Mouse (Mus musculus) adrenal gland, adult 2 months (tissue): ENCODE measurements around the gene Ndufb10. TPM values are rescaled to one million over a fixed set of nuclear protein-coding genes. Genes with fewer than 3 reads are reported as not detected.

Experiments used
- DNase-seq: peaks from one replicate; pipeline ENCODE4 v3.0.0; 2021
- polyA plus RNA-seq: library from polyadenylated mRNA; depleted of rRNA; stranded (reverse); fragments of >200 nt; gene quantifications from 2 replicates; pipeline ENCODE4 v1.2.3, GENCODE M21; 2012
- total RNA-seq, 2 experiments: library from RNA; stranded (reverse); gene quantifications; 2 replicates each; pipeline ENCODE4 v1.2.3; 2021

Ndufb10 gene
- total and polyA plus RNA-seq, 3 experiments = 242 to 306 (median 277) TPM

DNA sequence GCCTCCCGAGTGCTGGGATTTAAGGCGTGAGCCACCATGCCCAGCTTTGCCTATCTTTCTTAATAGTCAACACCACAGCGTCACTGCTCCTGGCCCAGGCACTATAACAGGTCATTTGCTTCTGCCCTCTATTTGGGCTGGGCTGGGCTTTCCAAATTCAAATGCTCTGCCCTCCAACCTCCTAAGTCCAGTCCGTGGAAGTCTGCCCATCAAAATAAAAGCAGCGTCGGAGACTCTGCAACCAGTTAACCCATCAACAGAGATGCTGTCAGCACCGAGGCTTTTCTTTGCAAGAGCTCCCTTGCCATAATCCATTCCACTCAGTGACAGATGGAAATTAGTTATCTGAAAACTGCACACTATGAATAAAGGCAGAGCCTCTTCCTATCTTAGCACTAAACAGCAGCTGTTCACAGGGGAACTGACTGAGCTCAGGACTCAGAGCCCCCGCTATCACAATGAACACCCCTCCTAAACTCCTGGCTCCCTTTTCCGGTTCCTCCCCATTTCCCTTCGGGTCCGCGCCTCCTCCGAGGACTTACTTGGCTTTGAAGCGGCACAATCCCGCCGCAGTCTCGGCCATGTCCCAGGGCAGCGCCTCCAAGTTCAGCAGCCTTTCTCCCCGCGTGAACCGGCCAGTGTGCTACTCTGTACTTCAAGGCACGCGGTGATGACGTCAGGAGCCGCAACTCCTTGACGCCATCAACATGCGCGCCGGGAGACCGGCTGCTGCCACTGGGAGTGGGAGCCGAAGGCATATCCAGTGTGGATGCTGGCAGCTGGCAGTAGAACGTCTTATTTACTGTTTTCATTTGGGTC is 17.1 kb downstream of the Ndufb10 start, which contains the start of gene Tbl3:
Gene Tbl3 (minus strand): TSS at position 679 of the 819 bp plus-strand sequence.
- DNase-seq = peak; percentile 95

DNA sequence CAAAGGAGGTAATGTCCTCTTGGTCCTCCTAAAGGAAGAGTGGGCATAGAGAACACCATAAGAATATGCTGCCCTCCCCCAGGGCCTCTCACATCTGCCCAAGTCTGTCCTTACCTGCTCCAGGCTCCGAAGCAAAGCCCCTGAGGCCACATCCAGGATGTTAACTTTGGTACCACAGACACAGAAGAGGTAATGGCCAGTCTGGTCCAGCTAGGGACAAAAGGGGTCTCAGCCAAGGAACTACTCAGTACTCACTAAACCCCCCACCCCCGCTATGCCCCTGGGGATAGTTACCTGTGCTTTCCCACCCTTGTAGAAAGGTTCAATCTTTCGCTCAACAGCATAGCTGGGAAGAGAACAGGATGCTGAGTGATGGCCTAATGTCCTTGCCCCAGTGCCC is 18.5 kb downstream of the Ndufb10 start:
- DNase-seq = no peak

DNA sequence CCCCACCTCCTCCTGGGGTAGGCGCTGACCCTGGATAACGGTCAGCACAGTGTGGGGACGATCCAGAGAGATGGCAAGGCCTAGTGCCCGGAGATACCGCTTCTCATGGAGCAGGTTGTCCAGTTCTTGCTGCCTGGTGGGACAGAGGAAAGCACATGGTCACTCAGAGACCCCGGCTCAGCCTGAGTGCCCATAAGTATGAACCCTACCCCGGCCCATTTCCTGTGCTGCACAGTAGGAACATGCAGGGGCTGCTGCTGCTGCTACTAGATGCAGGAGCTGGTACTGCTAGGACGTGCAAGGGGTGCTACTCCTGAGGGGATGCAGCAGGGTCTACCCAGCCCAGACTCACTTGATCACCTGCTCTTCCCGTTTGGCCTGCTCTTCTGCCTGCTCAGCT is 23.0 kb downstream of the Ndufb10 start:
- no peak for DNase-seq

DNA sequence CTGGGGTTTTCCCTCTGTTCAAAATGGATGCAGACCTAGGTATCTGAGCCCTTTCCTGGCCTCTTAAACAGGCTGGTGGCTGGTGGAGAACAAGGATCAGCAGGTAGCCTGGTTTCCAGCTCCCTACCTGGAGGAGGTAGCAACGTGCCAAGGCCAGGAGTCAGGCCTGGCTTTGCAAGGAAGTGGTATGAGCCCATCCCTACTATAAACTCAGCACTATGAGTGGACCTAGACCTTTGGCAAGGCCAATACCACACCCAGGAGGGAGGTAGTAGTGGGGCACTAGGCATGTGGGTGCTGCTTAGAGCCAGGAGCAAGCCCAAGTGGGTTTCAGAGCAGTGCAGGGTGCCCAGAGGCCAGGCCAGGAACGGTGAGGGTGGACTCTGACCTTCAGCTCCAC is 24.8 kb downstream of the Ndufb10 start:
- DNase-seq = no peak

DNA sequence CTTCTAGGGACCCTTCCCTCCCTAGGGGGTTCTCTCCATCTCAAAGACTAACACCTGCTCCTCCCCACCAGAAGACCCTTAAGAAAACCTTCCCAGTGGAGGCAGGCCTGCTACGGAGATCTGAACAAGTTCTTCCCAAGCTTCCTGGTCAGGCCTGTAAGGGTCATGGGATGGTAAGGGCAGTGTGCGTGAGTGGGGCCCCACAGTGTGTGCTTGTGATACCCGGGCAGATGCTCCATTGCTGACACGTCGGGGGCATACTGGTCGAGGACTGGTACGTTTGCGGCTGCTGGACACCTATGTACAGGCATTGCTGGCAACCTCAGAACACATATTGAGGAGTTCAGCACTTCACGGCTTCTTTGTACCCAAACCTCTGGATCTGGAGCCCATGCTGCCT is 25.6 kb downstream of the Ndufb10 start:
- DNase-seq = no peak

DNA sequence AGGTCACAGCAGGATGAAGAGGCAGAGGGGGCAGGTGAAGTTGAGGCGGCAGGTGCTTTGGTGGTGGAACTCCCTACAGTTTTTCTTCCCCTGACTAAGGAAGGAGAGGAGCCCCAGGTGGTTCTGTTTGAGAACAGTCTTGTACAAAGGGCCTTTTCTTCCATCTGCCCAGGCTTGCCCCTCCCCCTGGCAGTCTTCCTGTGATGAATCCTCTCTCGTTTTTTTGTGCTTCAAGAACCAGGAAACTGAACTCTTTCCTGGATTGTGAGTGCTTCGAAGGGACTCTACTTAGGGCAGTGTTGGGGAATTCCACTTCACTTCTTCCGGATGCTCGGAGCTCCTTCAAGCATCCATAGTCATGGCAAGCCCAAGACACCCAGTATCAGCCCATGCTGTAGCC is 26.3 kb downstream of the Ndufb10 start:
- DNase-seq = no peak

DNA sequence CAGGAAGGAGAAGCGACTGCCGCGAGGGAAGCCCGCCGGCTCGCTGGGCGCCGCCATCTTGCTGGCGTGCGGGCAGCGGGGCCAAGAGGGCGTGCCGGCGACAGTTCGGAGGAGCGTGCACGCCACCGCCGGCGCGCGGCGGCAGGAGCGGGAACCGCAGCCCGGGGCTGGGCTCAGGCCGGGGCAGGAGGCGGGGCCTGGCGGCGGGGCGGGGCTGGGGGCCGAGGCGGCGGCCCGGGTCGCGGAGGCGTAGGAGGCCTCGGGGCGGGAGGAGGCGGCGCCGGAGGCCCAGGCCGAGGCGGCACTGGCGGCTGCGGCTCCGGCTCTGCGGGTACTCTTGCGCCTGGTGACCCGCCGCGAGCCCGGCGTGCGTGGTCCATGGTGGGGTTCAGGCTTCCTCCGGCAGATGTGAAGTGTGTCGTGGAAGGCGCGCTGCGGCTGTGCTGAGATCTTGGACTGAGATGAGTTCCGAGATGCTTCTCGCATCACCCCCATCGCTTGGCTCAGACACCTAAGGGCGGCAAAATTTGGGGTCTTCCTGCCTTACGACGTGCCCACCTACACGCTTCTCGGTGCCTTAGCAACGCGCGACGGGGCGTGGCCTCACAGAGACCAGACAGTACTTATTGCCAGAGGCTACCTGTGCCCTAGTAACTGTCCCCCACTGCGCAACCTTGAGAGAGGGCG is 28.1 kb downstream of the Ndufb10 start, which contains the start of the genes Gfer and Noxo1:
Gene Gfer (minus strand): TSS at position 146 of the 687 bp plus-strand sequence.
Gene Noxo1 (plus strand): TSS at position 224 of the 687 bp plus-strand sequence.
- DNase-seq = peak; percentile 97

DNA sequence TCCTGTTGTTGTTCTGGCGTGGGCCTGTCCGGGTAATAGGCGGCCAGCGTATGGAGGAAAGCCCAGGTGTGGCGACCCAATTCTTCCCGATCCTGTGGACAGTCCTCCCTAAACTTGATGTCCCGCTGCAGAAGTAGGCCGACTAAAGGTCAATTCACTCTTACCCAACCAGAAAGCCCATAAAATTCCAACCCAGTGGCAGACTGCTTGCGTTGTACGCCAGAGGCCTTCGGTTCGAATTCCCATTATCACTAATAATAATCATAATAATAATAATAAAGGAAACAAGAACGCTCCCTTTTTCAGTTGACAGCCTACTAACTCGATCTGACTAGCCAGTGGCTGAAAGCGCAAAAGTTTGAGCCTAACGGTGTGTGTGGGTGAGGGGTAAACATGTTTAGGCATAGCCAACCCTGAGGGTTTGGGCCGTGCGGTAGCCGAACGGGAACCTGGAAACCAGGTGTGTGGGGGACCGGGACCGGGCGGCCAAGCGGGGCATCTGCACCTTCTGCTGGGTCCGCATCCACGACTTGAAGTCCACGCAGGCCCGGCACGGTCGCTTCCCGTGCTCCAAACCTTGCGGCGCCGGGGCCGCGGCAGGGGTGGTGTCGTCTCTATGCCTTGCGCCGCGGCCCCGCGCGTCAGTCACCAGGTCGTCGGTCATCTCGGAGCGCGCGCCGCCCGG is 28.8 kb downstream of the Ndufb10 start:
- DNase-seq = no peak

DNA sequence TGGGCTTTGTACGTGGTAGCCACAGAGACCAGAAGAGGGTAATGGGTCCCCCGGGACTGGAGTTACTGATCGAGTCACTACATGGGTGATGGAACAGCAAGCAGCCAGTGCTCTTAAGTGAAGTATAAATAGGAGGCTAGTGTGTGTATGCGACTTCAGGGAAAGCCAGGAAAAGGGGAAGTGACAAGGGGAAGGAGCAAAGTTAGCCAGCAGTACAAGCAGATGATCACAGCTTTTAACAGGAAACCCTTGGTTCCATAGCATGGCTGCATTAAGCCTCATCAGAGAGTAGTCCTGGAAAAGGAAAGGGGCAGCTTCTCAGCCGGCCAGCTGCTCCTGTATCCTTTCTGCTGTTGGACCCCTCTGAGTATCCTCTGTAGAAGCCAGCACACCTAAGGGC is 31.9 kb downstream of the Ndufb10 start:
- DNase-seq = no peak

DNA sequence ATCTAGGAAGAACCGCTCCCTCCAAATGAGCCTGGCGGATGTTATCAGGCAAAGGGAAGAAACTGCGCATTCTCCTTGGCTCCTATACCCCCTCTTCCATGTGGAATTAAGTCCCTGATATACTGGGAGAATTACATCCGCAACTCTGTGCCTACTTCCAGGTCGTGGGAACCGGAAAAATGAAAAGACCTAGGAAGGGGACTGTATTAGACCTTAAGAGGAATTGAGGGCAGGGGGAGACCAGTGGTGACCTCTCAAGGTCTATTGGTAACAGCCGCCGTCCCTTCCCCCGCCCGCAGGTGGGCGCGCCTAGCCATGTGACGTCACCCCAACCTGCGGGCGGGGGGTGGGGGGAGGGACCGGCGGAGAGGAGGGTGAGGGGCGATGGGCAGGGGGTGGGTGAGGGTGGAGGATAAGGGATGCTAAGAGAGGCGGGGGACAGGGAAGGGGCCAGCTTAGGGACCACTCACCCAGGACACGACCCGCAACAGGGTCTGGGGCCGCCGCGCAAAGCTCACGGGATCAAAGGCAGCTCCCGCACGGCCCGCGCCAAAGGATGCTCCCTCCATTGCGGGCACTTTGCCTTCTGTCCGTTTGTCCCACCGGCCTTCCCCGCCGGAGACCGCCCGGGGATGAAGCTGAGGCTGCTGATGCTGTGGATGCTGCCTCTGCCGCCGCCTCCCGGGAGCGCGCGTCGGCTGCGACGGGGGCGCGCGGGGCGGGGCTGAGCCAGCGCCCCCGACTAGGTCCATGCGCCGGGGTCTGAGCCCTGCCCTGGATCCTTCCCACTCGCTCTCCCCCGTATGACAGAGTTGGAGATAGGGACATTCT is 34.8 kb downstream of the Ndufb10 start, which contains the start of gene Syngr3:
Gene Syngr3 (minus strand): TSS at position 705 of the 831 bp plus-strand sequence.
- DNase-seq = no peak

DNA sequence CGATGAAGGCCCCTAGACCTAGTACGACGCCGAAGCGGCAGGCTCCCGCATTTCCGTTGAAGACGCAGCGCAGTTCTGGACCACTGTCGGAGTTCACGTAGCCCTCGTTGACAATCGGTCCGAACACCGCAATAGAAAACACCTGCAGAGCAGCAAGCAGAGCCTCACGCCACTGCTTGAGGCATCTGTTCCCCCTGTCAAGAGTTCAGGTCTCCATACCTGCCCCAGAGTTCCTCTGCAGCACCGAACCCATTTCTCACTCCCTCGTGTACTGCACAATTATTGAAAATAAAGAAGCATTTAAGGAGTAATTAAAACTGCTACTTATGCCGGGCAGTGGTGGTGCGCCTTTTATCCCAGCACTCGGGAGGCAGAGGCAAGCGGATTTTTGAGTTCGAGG is 36.7 kb downstream of the Ndufb10 start:
- DNase-seq = no peak

DNA sequence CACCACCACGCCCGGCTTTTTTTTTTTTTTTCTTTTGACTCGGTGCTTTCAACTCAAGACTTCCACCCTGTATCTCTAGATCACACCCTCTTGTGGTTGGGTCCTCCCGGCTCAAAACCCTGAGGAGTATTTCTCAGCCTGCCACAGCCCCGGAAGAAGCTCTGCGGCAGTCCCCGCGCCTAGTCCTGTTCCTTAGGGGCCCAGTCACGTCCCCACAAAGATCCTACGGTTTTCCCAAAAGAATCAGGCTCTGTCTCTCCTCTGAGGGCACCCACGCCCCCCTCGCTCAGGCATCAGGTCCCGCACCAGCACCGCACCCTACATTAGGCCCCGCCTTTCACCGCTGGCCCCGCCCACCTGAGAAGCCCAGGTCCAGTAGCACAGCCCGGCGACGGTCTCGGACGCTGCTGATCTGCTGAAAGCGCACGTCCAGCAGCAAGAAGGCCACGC is 37.1 kb downstream of the Ndufb10 start:
- DNase-seq = peak; percentile 75

DNA sequence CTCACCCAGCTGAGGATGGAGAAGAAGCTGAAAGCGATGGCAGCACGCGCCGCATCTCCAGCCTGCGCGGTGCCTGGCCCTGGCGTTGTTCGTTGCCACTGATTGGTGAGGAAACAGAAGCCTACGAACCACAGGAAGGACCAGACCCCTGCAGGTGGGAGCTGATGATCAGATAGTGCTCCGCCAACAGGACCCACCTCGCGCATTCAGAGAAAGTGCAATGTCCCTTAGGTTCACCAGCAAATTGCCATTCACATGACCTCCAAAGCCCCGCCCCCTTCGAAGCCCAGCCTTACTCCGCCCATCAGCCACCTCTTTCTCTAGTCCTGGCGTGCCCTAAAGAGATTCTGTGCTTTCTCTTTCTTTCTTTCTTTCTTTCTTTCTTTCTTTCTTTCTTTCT is 37.8 kb downstream of the Ndufb10 start:
- peak; percentile 49 for DNase-seq

DNA sequence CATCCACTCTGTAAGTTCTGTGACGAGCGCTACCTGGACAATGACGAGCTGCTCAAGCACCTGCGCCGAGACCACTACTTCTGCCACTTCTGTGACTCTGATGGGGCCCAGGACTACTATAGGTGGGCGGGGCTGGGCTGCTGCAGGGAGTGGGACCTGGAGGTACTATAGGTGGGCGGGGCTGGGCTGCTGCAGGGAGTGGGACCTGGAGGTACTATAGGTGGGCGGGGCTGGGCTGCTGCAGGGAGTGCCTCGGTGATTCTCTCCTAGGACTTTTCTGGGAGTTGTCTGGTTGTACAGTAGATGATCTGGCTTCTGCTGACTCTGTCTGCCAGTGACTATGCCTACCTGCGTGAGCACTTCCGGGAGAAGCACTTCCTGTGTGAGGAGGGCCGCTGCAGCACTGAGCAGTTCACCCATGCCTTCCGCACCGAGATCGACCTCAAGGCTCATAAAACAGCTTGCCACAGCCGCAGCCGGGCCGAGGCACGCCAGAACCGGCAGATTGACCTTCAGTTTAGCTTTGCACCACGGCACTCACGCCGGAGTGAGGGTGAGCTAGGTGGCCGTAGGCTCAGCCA is 46.7 kb downstream of the Ndufb10 start:
- DNase-seq = no peak

DNA sequence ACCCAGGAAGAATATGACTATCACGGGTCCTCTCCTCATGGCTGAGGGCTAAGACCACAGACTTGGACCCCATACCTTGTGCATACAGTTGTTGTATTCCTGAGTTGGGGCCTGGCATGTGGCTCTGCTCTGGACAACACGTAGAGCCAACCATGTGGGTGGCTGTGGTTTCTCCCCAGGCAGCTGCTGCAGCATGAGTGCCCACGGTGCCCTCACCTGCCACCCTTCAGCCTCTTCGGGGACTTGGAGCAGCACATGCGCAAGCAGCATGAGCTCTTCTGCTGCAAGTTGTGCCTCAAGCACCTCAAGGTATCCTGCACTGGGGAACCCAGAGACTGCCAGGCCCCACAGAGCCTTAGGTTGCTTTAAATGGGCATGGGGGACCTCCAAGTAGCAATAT is 47.4 kb downstream of the Ndufb10 start:
- DNase-seq = no peak

DNA sequence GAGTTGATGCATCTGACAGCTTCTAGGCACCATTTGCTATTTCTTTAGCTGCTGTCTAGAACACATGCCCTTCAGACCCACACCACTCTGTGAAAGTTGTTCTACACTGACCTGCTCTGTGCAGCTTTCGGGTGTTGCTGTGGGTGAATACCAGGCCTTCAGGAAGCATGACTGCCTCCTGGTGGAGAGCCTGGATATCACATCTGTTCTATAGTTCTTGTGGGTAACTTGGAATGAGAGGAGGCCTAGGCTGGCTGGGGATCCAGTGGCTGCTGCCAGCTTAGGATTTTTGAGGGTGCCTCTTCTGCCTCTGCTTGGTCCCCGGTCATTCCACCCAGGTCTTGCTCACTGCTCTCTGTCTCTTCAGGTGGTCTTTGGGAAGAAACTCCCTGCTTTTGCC is 48.1 kb downstream of the Ndufb10 start:
- no peak for DNase-seq

DNA sequence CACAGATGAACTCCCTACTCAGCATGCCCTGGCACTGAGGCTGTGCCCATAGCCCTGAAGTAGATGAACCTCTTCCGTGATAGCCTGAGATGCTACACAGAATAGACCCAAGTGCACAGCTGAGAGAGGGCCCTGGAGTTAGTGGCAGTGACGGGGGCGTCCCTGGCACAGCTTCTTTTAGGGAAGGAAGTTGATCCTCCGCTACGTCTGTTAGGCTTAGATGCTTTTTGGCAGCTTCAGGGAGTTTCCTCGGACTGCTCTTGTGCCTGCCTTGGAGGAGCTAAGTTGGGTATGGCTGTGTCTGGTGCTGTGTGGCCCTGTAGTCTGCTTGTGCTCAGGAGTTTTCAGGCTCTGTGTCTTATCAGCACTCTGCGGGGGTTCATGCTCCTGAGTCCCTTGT is 50.0 kb downstream of the Ndufb10 start:
- DNase-seq = no peak

DNA sequence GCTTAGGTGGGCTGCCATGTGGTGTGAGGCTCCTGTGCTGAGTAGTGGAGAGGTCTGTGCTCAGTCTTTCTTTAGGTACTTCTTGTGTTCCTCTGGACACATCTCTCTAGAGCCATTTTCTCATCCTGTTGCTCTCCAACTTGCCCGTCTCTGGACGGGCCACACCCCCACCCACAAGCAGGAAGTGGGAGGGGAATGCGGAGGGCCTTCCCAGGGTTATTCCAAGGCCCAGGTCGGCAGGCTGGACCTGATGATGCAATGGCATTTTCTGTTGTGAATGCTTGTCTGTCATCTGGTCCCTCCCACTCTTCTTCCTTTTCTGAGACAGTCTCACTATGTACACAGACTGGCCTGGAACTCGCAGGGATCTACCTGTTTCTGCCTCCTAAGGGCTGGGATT is 52.1 kb downstream of the Ndufb10 start:
- peak; percentile 87 for DNase-seq
